Mouse (Mus musculus): Measurements from ENCODE around the gene Paqr3.

The Paqr3 gene

GRCm38 (mm10) chr5:97085071-97085470 lies 26.3 kb downstream of the Paqr3 start:
- in situ Hi-C loops (cut with MseI, MboI), result no loop called here

DNA sequence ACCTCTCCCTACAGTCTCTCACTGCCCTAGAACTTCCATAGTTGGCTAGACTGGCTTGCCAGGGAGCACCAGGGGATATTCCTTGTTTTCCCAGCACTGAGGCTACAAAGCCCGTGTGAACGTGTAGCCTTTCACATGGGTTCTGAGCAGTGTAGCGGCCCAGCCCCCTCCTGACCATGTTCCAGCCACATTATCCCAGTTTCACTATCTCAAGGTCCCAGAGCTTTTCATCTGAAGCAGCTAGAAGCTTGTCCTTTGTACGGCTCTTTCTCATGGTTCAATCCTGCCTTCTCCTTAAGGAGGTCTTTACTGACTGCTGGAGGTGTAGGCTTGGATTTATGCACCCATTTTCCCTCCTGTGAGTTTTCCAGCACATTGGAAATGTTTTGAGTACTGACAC lies 26.9 kb downstream of the Paqr3 start:
- in situ Hi-C loops (cut with MseI, MboI), result no loop called here

GRCm38 (mm10) chr5:97083701-97084100 lies 27.7 kb downstream of the Paqr3 start:
- in situ Hi-C loops (cut with MseI, MboI), result no loop called here

- in situ Hi-C loops (cut with MseI, MboI), result no loop called here
Observed at GRCm38 (mm10) chr5:97081481-97081880, 29.9 kb downstream of the Paqr3 start.

DNA sequence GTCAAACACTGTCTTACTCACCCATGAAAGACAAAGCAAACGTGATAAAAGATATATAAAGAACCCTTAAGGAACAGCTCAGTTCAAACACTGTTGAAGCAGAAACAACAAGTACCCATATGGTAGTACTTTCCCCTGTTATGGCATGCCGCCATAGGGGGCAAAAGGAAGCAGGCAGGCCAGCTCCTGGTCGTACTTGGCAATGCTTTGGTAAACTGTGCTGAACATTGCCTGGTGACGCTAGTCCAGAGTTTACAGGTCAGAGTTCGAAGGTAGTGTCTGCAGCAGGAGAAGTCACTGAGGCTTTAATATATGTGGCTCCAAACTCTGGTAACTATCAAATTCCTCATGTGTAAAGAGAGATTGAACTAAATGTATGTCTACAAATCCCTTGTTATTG lies 32.8 kb downstream of the Paqr3 start:
- in situ Hi-C loops (cut with MseI, MboI), result no loop called here

DNA sequence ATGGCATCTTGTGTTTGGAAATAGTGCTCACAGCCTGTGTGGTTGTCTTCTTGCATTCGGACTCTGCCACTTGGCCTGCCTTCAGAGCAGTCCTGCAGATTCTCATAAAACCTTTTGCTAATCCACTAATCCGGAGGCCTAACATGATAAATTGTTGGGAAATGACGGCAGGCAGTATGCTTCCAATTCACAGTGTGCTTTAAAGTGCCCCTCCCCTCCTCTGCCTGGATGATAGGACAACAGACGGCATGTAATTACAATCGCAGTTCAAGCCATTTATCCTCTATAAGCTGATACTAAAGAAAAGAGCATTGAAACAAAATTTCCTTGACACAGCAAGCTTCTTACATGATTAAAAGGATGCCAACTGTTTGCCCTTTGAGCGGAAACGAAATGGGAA lies 33.7 kb downstream of the Paqr3 start:
- in situ Hi-C loops (cut with MseI, MboI), result no loop called here

- in situ Hi-C loops (cut with MseI, MboI), result no loop called here
Observed at GRCm38 (mm10) chr5:97076167-97076566, 35.2 kb downstream of the Paqr3 start.

GRCm38 (mm10) chr5:97075476-97076151 lies 35.8 kb downstream of the Paqr3 start:
- in situ Hi-C loops (cut with MseI, MboI), result no loop called here

- in situ Hi-C loops (cut with MseI, MboI), result no loop called here
Observed at GRCm38 (mm10) chr5:97065746-97066145, 45.6 kb downstream of the Paqr3 start.

DNA sequence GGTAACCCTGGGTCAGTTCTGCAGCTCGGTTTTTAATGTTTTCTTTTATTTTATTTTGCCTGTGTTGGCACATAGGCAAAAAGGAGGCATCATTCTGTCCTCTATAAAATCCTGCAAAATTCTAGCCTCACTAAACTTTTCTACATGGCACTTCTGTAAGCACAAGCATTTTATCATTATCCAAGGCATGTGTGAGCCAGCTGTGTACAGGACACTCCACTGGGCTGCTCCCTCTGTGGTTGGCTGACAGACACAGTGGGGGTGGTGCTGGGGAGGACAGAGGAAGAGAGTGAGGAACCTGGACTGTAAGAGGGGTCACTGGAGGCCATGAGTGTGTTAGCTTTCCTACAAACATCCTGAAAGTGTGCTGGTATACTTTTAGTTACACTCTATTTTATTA lies 49.4 kb downstream of the Paqr3 start:
- in situ Hi-C loops (cut with MseI, MboI), result no loop called here

GRCm38 (mm10) chr5:97060864-97061263 lies 50.5 kb downstream of the Paqr3 start:
- in situ Hi-C loops (cut with MseI, MboI), result no loop called here

DNA sequence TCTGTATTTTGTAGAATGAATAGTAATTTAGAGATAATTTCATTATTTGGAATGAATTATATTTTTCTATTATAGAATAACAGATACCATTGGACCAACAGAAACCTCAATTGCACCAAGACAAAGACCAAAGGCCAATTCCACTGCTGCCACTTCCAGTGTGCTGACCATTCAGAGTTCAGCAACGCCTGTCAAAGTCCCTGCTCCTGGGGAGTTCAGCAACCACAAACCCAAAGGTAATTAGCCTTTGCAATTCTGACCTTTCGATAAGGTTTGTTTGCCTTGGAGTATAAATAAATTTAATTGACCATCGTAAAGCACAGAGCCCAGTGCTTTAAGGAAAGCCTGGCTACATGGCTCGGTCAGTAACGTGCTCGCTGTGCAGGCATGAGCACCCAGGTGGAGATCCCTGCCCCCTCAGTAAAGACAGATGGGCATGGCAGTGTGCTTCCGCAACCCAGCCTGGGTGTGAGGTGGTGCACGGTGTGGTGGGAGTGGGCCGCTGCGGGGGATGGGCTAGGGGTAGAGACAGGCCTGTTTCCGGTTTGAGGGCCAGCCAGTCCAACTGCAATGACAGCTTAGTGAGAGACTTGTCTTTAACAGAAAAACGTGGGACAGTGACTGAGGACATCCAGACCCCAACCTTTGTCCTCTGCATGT lies 54.5 kb downstream of the Paqr3 start:
- in situ Hi-C loops (cut with MseI, MboI), result loop anchor here in 1 of 2 experiments (10.0 kb wide), 1 partner anchor 182 kb away; no protein-coding TSS in a partner anchor

DNA sequence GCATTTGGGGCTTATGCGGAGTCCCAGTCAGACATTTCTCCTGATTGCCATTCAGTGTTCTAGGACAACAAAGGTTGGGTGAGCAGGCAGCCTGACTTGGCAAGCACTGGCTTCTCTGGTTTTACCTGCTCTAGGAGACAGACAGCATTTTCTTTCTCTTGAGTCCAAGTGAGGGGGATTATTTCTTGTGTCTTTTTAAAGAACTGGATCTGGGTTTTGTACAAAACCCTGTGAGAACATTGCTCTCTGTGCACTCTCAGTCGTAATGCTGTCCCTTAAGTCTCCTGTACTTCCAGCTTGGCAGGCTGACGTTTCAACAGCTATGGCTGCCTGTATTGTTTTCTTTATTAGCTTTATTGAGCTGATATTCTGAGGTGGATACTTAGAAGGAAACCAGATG lies 55.0 kb downstream of the Paqr3 start:
- in situ Hi-C loops (cut with MseI, MboI), result loop anchor here in 1 of 2 experiments (10.0 kb wide), 1 partner anchor 182 kb away; no protein-coding TSS in a partner anchor

- in situ Hi-C loops (cut with MseI, MboI), result loop anchor here in 1 of 2 experiments (10.0 kb wide), 1 partner anchor 181 kb away; no protein-coding TSS in a partner anchor
Observed at GRCm38 (mm10) chr5:97055511-97056068, 55.8 kb downstream of the Paqr3 start.

GRCm38 (mm10) chr5:97054801-97055200 lies 56.6 kb downstream of the Paqr3 start:
- in situ Hi-C loops (cut with MseI, MboI), result loop anchor here in 1 of 2 experiments (10.0 kb wide), 1 partner anchor 180 kb away; no protein-coding TSS in a partner anchor

- in situ Hi-C loops (cut with MseI, MboI), result loop anchor here in 1 of 2 experiments (10.0 kb wide), 1 partner anchor 179 kb away; no protein-coding TSS in a partner anchor
Observed at GRCm38 (mm10) chr5:97054166-97054565, 57.2 kb downstream of the Paqr3 start.

GRCm38 (mm10) chr5:97048905-97049304 lies 62.5 kb downstream of the Paqr3 start:
- in situ Hi-C loops (cut with MseI, MboI), result loop anchor here in 1 of 2 experiments (5.0 kb wide), 1 partner anchor 172 kb away; no protein-coding TSS in a partner anchor

DNA sequence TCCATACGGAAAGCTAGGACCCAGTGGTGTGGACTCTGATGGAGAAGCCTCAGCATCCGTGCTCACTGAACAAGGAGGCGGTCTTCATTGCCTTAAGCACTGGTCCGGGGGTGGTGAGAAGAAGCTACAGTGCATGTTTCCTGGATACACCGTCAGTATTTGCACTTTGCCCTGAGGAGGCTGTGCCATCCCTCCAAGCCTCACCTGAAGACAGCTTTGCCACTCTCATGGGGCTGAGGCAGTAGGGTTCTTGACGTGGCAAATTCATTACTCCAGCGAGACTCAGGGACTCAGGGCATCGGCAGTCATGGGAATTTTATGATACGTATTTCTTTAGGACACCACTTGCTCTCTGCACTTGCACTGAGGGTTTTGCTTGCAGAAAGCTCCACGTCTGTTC lies 64.7 kb downstream of the Paqr3 start:
- in situ Hi-C loops (cut with MseI, MboI), result loop anchor here in 1 of 2 experiments (5.0 kb wide), 1 partner anchor 169 kb away; no protein-coding TSS in a partner anchor

DNA sequence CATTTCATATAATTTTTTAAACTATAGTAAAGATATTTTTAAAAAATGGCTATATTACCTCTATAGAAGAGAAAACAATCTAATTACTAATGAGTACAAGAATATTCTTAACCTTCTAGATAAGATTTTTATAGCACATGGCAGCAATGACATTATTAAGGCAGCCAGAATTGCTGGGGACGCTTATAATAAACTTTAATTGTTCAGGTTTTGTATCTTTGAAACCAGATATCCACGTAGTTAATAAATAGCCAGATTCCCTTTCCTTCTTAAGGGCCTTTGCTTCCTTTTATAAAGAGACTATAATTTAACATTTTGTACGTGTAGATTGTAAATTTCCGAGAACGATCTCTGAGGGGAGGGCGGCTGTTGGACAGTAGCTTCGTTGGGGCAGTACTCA lies 66.1 kb downstream of the Paqr3 start:
- in situ Hi-C loops (cut with MseI, MboI), result loop anchor here in 1 of 2 experiments (5.0 kb wide), 1 partner anchor 168 kb away; no protein-coding TSS in a partner anchor
